Comparison of ENCODE assay signal across 32 mouse cellular contexts in the genomic region with DNA sequence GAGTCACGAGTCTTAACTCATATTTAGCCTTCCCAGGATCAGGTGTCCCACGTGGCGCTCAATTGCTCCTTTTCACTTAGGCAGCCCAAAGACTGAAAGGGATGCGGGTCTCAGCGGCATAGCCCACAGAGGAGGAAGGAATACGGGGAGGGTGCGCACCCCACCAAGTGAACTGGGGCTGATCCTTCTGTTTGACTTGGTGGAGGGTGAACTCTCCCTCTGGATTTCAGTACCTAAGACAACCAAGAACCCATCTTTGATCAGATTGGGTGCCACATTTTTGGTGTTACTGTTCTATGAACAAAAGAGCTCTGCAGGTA. TPM values are rescaled to one million over a fixed set of nuclear protein-coding genes. Genes with fewer than 3 reads are reported as not detected.
DNase-seq lines count a peak whose midpoint lies in the region; ATAC-seq and TF ChIP-seq lines count a peak whose summit lies in the region.
"Had no signal": no experiment of that assay in that cellular context is flagged by ENCODE, and none has a peak within 500 bp of the region (broad histone marks: within the 10 kb centered on the region; RNA-seq: fewer than 3 reads in every experiment).

No protein-coding gene starts in this region.

- no peak for TF ChIP-seq CTCF in lung, embryonic 14.5 days (IDR thresholded peaks at IDR 0.05; ENCODE audit: low read depth)
- no peak for TF ChIP-seq CTCF in lung, postnatal 0 days (IDR thresholded peaks at IDR 0.05)

- no peak overlapping the region for H3K4me3 ChIP-seq in forebrain, embryonic 13.5 days
- H3K4me3 ChIP-seq in forebrain, embryonic 14.5 days (ENCODE audit: low read depth, low read length): no peak overlapping the region
- H3K4me3 ChIP-seq in lung, embryonic 14.5 days (ENCODE audit: low read depth, low read length): no peak overlapping the region
- no peak overlapping the region for H3K4me3 ChIP-seq in lung, postnatal 0 days (ENCODE audit: low read depth, low read length)
- no peak overlapping the region for H3K4me3 ChIP-seq in embryonic facial prominence, embryonic 14.5 days (ENCODE audit: low read depth, low read length)
- no peak overlapping the region for H3K4me3 ChIP-seq in limb, embryonic 14.5 days (replicated peaks; ENCODE audit: low read length)
- H3K4me3 ChIP-seq: embryonic facial prominence, embryonic 13.5 days; erythroblast, embryonic 14.5 days; hindbrain, embryonic 12.5 days; limb, embryonic 12.5 days; liver, embryonic 12.5 days; myocyte; neural tube, embryonic 13.5 days; stomach, embryonic 15.5 days had no signal

- peaks cover 18% of the 10 kb centered on the region; the same call in 1 of the 2 replicates for H3K4me1 ChIP-seq in forebrain, embryonic 13.5 days
- no peaks in the 10 kb centered on the region for H3K4me1 ChIP-seq in forebrain, embryonic 14.5 days (ENCODE audit: control insufficient read depth, insufficient read depth, low read length)
- no peaks in the 10 kb centered on the region for H3K4me1 ChIP-seq in lung, embryonic 14.5 days (ENCODE audit: insufficient read depth)
- H3K4me1 ChIP-seq in lung, postnatal 0 days (ENCODE audit: insufficient read depth, low read depth, low read length): no peaks in the 10 kb centered on the region
- H3K4me1 ChIP-seq in embryonic facial prominence, embryonic 14.5 days (ENCODE audit: control insufficient read depth, insufficient read depth, low read length): 0 out of 2 replicates have a peak, but pooled peaks cover 8% of the 10 kb centered on the region
- no peaks in the 10 kb centered on the region for H3K4me1 ChIP-seq in limb, embryonic 14.5 days (ENCODE audit: control insufficient read depth, insufficient read depth, low read length)
- H3K4me1 ChIP-seq: liver, embryonic 12.5 days had no signal

- H3K27ac ChIP-seq in forebrain, embryonic 13.5 days: no peak overlapping the region
- H3K27ac ChIP-seq in forebrain, embryonic 14.5 days (ENCODE audit: low read depth, low read length): no peak overlapping the region
- no peak overlapping the region for H3K27ac ChIP-seq in lung, embryonic 14.5 days (ENCODE audit: low read depth)
- H3K27ac ChIP-seq in lung, postnatal 0 days (ENCODE audit: low read length): no peak overlapping the region
- no peak overlapping the region for H3K27ac ChIP-seq in embryonic facial prominence, embryonic 14.5 days (replicated peaks; ENCODE audit: low read depth, low read length)
- H3K27ac ChIP-seq in limb, embryonic 14.5 days (replicated peaks; ENCODE audit: low read depth, low read length): no peak overlapping the region
- H3K27ac ChIP-seq: embryonic facial prominence, embryonic 13.5 days; hindbrain, embryonic 12.5 days; liver, embryonic 12.5 days; macrophage; neural tube, embryonic 13.5 days; stomach, embryonic 15.5 days had no signal

- TF ChIP-seq POLR2A in limb, embryonic 14.5 days (IDR thresholded peaks at IDR 0.05; ENCODE audit: borderline replicate concordance, extremely low read depth, insufficient read depth, insufficient read length): no peak

- DNase-seq in forebrain, embryonic 14.5 days (ENCODE audit: low spot score): no peak
- DNase-seq in lung, embryonic 14.5 days: no peak
- DNase-seq in lung, postnatal 0 days (ENCODE audit: low spot score): no peak
- no peak for DNase-seq in embryonic facial prominence, embryonic 14.5 days (ENCODE audit: low spot score)
- no peak for DNase-seq in limb, embryonic 14.5 days (ENCODE audit: low spot score)
- no peak for DNase-seq in frontal cortex, adult 2 months (ENCODE audit: extremely low spot score in 1 of 2, low spot score in 1 of 2)
- DNase-seq: adrenal gland, postnatal 10 days; cerebellum, adult 8-10 months; cerebellum, postnatal 25 days; gastrocnemius, postnatal 25 days; heart, adult 18-20 months; kidney, adult 9 months; kidney, postnatal 25 days; liver, postnatal 0 days; lung, postnatal 10 days; retina, postnatal 1 day; right cerebral cortex, postnatal 14 days had no signal

- no peaks in the 10 kb centered on the region for H3K27me3 ChIP-seq in forebrain, embryonic 13.5 days
- H3K27me3 ChIP-seq in forebrain, embryonic 14.5 days (replicated peaks; ENCODE audit: control insufficient read depth, insufficient read depth, low read length): no peaks in the 10 kb centered on the region
- H3K27me3 ChIP-seq in lung, embryonic 14.5 days (ENCODE audit: insufficient read depth, low read length): no peaks in the 10 kb centered on the region
- H3K27me3 ChIP-seq in lung, postnatal 0 days (replicated peaks; ENCODE audit: insufficient read depth, low read length): no peaks in the 10 kb centered on the region
- no peaks in the 10 kb centered on the region for H3K27me3 ChIP-seq in embryonic facial prominence, embryonic 14.5 days (replicated peaks; ENCODE audit: control insufficient read depth, insufficient read depth, low read length)
- H3K27me3 ChIP-seq in limb, embryonic 14.5 days (ENCODE audit: control insufficient read depth, insufficient read depth, low read length): no peaks in the 10 kb centered on the region
- H3K27me3 ChIP-seq: embryonic facial prominence, embryonic 13.5 days; hindbrain, embryonic 12.5 days; limb, embryonic 12.5 days; liver, embryonic 12.5 days; neural tube, embryonic 13.5 days; stomach, embryonic 15.5 days had no signal

- no peaks in the 10 kb centered on the region for H3K36me3 ChIP-seq in forebrain, embryonic 13.5 days (ENCODE audit: poor library complexity, severe bottlenecking)
- H3K36me3 ChIP-seq in forebrain, embryonic 14.5 days (ENCODE audit: control insufficient read depth, insufficient read depth, low read length): no peaks in the 10 kb centered on the region
- no peaks in the 10 kb centered on the region for H3K36me3 ChIP-seq in lung, embryonic 14.5 days (ENCODE audit: insufficient read depth)
- no peaks in the 10 kb centered on the region for H3K36me3 ChIP-seq in lung, postnatal 0 days (ENCODE audit: insufficient read depth, low read length)
- H3K36me3 ChIP-seq in embryonic facial prominence, embryonic 14.5 days (ENCODE audit: control insufficient read depth, insufficient read depth, low read length): no peaks in the 10 kb centered on the region
- no peaks in the 10 kb centered on the region for H3K36me3 ChIP-seq in limb, embryonic 14.5 days (ENCODE audit: control insufficient read depth, insufficient read depth, low read length)
- H3K36me3 ChIP-seq: embryonic facial prominence, embryonic 13.5 days; hindbrain, embryonic 12.5 days; limb, embryonic 12.5 days; liver, embryonic 12.5 days; neural tube, embryonic 13.5 days; stomach, embryonic 15.5 days had no signal

- no peak overlapping the region for H3K9ac ChIP-seq in forebrain, embryonic 13.5 days
- no peak overlapping the region for H3K9ac ChIP-seq in forebrain, embryonic 14.5 days (ENCODE audit: low read length)
- H3K9ac ChIP-seq in lung, embryonic 14.5 days: no peak overlapping the region
- no peak overlapping the region for H3K9ac ChIP-seq in lung, postnatal 0 days (replicated peaks; ENCODE audit: low read depth)
- H3K9ac ChIP-seq in embryonic facial prominence, embryonic 14.5 days (ENCODE audit: low read depth, low read length): no peak overlapping the region
- no peak overlapping the region for H3K9ac ChIP-seq in limb, embryonic 14.5 days (ENCODE audit: low read depth, low read length, severe bottlenecking)
- H3K9ac ChIP-seq: embryonic facial prominence, embryonic 13.5 days; hindbrain, embryonic 12.5 days; limb, embryonic 12.5 days; liver, embryonic 12.5 days; liver, postnatal 0 days; neural tube, embryonic 13.5 days; stomach, embryonic 15.5 days had no signal

- no peaks in the 10 kb centered on the region for H3K9me3 ChIP-seq in forebrain, embryonic 13.5 days (replicated peaks)
- no peaks in the 10 kb centered on the region for H3K9me3 ChIP-seq in forebrain, embryonic 14.5 days (replicated peaks; ENCODE audit: control insufficient read depth, low read length)
- H3K9me3 ChIP-seq in lung, embryonic 14.5 days (ENCODE audit: low read depth, low read length): no peaks in the 10 kb centered on the region
- no peaks in the 10 kb centered on the region for H3K9me3 ChIP-seq in lung, postnatal 0 days (ENCODE audit: low read length)
- H3K9me3 ChIP-seq in embryonic facial prominence, embryonic 14.5 days (ENCODE audit: control insufficient read depth, low read length): no peaks in the 10 kb centered on the region
- no peaks in the 10 kb centered on the region for H3K9me3 ChIP-seq in limb, embryonic 14.5 days (ENCODE audit: control insufficient read depth, low read length)
- H3K9me3 ChIP-seq: embryonic facial prominence, embryonic 13.5 days; limb, embryonic 12.5 days; liver, embryonic 12.5 days; neural tube, embryonic 13.5 days; stomach, embryonic 15.5 days had no signal

- TF ChIP-seq EP300 in lung, postnatal 0 days (IDR thresholded peaks at IDR 0.05): no peak

- WGBS in forebrain, embryonic 13.5 days: 51% methylated on average over 7 of the region's 7 CpGs
- 42% methylated on average over 7 of the region's 7 CpGs for WGBS in forebrain, embryonic 14.5 days
- WGBS in lung, embryonic 14.5 days: 64% methylated on average over 7 of the region's 7 CpGs
- 69% methylated on average over 7 of the region's 7 CpGs for WGBS in lung, postnatal 0 days
- WGBS in embryonic facial prominence, embryonic 14.5 days: 63% methylated on average over 7 of the region's 7 CpGs
- 76% methylated on average over 7 of the region's 7 CpGs for WGBS in limb, embryonic 14.5 days

- H3K4me2 ChIP-seq in forebrain, embryonic 13.5 days: no peak overlapping the region
- no peak overlapping the region for H3K4me2 ChIP-seq in forebrain, embryonic 14.5 days (ENCODE audit: low read length)
- H3K4me2 ChIP-seq in lung, embryonic 14.5 days: no peak overlapping the region
- H3K4me2 ChIP-seq in lung, postnatal 0 days (replicated peaks; ENCODE audit: low read depth, low read length): no peak overlapping the region
- peak overlapping the region; percentile 15; the same call in 1 of the 2 replicates for H3K4me2 ChIP-seq in embryonic facial prominence, embryonic 14.5 days (ENCODE audit: low read depth, low read length)
- H3K4me2 ChIP-seq in limb, embryonic 14.5 days (replicated peaks; ENCODE audit: low read depth, low read length, severe bottlenecking): no peak overlapping the region
- H3K4me2 ChIP-seq: hindbrain, embryonic 12.5 days; liver, embryonic 12.5 days; neural tube, embryonic 13.5 days had no signal

- peak; percentile 30 for ATAC-seq in forebrain, embryonic 13.5 days
- no peak for ATAC-seq in forebrain, embryonic 14.5 days
- peak; percentile 11; the same call in 1 of the 2 replicates for ATAC-seq in lung, embryonic 14.5 days (ENCODE audit: insufficient read depth)
- no peak for ATAC-seq in lung, postnatal 0 days
- peak; percentile 18; the same call in 1 of the 2 replicates for ATAC-seq in embryonic facial prominence, embryonic 14.5 days (ENCODE audit: low read depth)
- ATAC-seq in limb, embryonic 14.5 days (ENCODE audit: low FRiP score, low read depth): 0 out of 2 replicates have a peak, but pooled peaks have one; percentile 4
- ATAC-seq: intestine, postnatal 0 days; liver, embryonic 12.5 days; liver, postnatal 0 days; Patski had no signal

RNA-seq across cellular contexts. Expression of gene 4930583I09Rik, which starts 33.0 kb away (rescaled TPM):
- not detected in 2 replicates for polyA plus RNA-seq in forebrain, embryonic 13.5 days (2015; fragmentation: Nextera tagmentation; extraction: Ambion mirVana)
- not detected in 2 replicates for polyA plus RNA-seq in forebrain, embryonic 14.5 days (2014; fragmentation: Nextera tagmentation; extraction: Ambion mirVana)
- polyA plus RNA-seq in lung, embryonic 14.5 days (2014; fragmentation: Nextera tagmentation; extraction: Ambion mirVana): not detected in 2 replicates
- polyA plus RNA-seq in lung, postnatal 0 days (2015; fragmentation: Nextera tagmentation; extraction: Ambion mirVana): not detected in 2 replicates
- polyA plus RNA-seq in embryonic facial prominence, embryonic 14.5 days (2014; fragmentation: Nextera tagmentation; extraction: Ambion mirVana): not detected in 2 replicates
- polyA plus RNA-seq in limb, embryonic 14.5 days (2012; rRNA removed): not detected in 2 replicates
- not detected in 2 replicates for polyA plus RNA-seq in limb, embryonic 14.5 days (2014; fragmentation: Nextera tagmentation; extraction: Ambion mirVana)
- polyA plus RNA-seq in frontal cortex, adult 2 months (2012; rRNA removed): not detected in 2 replicates
- polyA plus RNA-seq: embryonic facial prominence, embryonic 13.5 days; erythroblast, embryonic 14.5 days; heart, embryonic 14.5 days; hindbrain, embryonic 12.5 days; intestine, postnatal 0 days; limb, embryonic 12.5 days; liver, embryonic 12.5 days; liver, postnatal 0 days; macrophage; midbrain, postnatal 0 days; neural tube, embryonic 13.5 days; Patski; small intestine, adult 2 months; stomach, embryonic 15.5 days had no signal

Comparison
In these comparisons a context has a peak if more than half of its experiments do, and no peak if none do; other contexts are left out.
1. ATAC-seq: peak in forebrain, embryonic 13.5 days (single experiment), lung, embryonic 14.5 days (single experiment), embryonic facial prominence, embryonic 14.5 days (single experiment) and limb, embryonic 14.5 days (single experiment); none in forebrain, embryonic 14.5 days (single experiment) and lung, postnatal 0 days (single experiment).